Mouse (Mus musculus) embryonic facial prominence, embryonic 14.5 days (tissue): ENCODE data around the gene Spdye4c. TPM values are rescaled to one million over a fixed set of nuclear protein-coding genes. Genes with fewer than 3 reads are reported as not detected.

ENCODE experiments used
- ATAC-seq: fragments of 200-750 bp; cut with Nextera tagmentation; 2 replicates; pipeline ENCODE4 v1.8.0; 2017; ENCODE audit warnings: low read depth, moderate number of reproducible peaks, moderate TSS enrichment
- DNase-seq: peaks from one replicate; pipeline ENCODE4 v3.0.0-alpha.2; 2015; ENCODE audit warnings: low spot score
- H3K27ac ChIP-seq: fragments of 300-500 bp; sonication (generic); replicated peaks from 2 replicates; pipeline ENCODE4 v1.5.1; 2014; ENCODE audit warnings: low read depth, mild to moderate bottlenecking, low read length, moderate library complexity
- H3K27me3 ChIP-seq: fragments of 300-500 bp; sonication (generic); replicated peaks from 2 replicates; pipeline ENCODE4 v1.6.1; 2014; ENCODE audit warnings: low read length; ENCODE audit not compliant: control insufficient read depth, insufficient read depth
- H3K36me3 ChIP-seq: fragments of 300-500 bp; sonication (generic); 2 replicates; pipeline ENCODE4 v1.6.1; 2014; ENCODE audit warnings: low read length, mixed read lengths; ENCODE audit not compliant: control insufficient read depth, insufficient read depth
- H3K4me1 ChIP-seq: fragments of 300-500 bp; sonication (generic); 2 replicates; pipeline ENCODE4 v1.6.1; 2014; ENCODE audit warnings: antibody characterized with exemption, low read length; ENCODE audit not compliant: control insufficient read depth, insufficient read depth
- H3K4me2 ChIP-seq: fragments of 300-500 bp; sonication (generic); 2 replicates; pipeline ENCODE4 v1.6.1; 2014; ENCODE audit warnings: low read depth, mild to moderate bottlenecking, low read length, moderate library complexity, mixed read lengths
- H3K4me3 ChIP-seq: fragments of 300-500 bp; sonication (generic); 2 replicates; pipeline ENCODE4 v1.5.1; 2014; ENCODE audit warnings: low read depth, mild to moderate bottlenecking, low read length
- H3K9ac ChIP-seq: fragments of 300-500 bp; sonication (generic); 2 replicates; pipeline ENCODE4 v1.6.1; 2014; ENCODE audit warnings: low read depth, mild to moderate bottlenecking, low read length, moderate library complexity, mixed read lengths
- H3K9me3 ChIP-seq: fragments of 300-500 bp; sonication (generic); 2 replicates; pipeline ENCODE4 v1.6.1; 2016; ENCODE audit warnings: low read length; ENCODE audit not compliant: control insufficient read depth
- WGBS: fragments of 180-500 bp; shearing (Covaris S2); extraction: QIAGEN DNeasy Blood & Tissue Kit; methylation state at CpG from one replicate; pipeline ENCODE4 v1.1.7; 2014; 5-methylcytosine and 5-hydroxymethylcytosine counted together
- polyA plus RNA-seq: library from polyadenylated mRNA; unstranded; fragments of >200 nt; fragmentation: Nextera tagmentation; extraction: Ambion mirVana; gene quantifications from 2 replicates; pipeline ENCODE4 v1.2.1, GENCODE M21; 2014

Gene Spdye4c
- polyA plus RNA-seq, 1 experiment from 2014 or later: not detected

DNA sequence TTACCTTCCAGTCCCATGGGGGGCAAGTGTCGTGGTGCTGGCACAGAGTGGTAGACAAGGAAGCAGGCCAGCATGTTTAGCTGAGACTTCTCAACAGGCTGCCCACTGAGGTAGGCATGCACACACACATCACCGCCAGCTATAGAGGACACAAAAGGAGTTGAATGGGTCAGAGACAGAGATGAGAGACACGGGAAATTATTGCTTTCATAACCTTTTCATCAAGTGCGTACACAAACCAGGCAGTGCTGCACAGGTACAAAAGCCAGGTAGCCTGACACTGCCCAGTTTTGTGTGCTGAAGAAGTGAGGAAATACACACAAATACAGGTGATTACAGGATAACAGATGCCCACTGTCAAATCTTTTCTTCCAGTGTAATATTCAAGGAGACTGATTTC lies 24.4 kb downstream of the Spdye4c start:
- no peak for ATAC-seq
- DNase-seq: no peak

DNA sequence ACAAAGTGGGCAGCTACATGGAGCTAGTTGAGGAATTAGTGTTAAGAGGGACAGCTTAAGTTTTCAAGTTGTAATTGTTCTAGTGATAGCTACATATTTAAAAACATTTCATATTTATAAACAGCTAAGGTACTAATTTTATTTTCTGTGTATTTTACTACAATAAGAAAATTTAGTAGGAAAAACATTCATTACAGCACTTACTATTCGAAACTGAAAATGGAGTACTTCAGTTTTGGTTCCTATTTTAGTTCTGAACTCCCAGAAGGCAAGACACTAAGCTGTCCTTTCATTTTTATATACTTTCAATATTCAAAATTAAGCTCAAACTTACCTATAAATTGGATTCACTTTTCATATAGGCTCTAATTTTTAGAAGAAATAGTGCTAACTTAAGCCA lies 29.6 kb downstream of the Spdye4c start:
- no peaks in the 10 kb centered on the region for H3K4me1 ChIP-seq
- H3K9ac ChIP-seq: no peak overlapping the region
- H3K27me3 ChIP-seq: no peaks in the 10 kb centered on the region
- DNase-seq (no peak), ATAC-seq (no peak)
- no peaks in the 10 kb centered on the region for H3K9me3 ChIP-seq
- H3K27ac ChIP-seq: no peak overlapping the region
- H3K36me3 ChIP-seq: peaks cover 94% of the 10 kb centered on the region
- H3K4me3 ChIP-seq: no peak overlapping the region
- no peak overlapping the region for H3K4me2 ChIP-seq
- 97% methylated on average over 1 of the region's 1 CpGs for WGBS

More for the DNA sequence above, 24.4 kb downstream of the Spdye4c start:
- no peaks in the 10 kb centered on the region for H3K9me3 ChIP-seq
- no peak overlapping the region for H3K9ac ChIP-seq
- peaks cover 96% of the 10 kb centered on the region for H3K36me3 ChIP-seq
- no peak overlapping the region for H3K4me3 ChIP-seq
- WGBS: 86% methylated on average over 4 of the region's 4 CpGs
- H3K4me2 ChIP-seq: no peak overlapping the region
- no peak overlapping the region for H3K27ac ChIP-seq
- H3K4me1 ChIP-seq: no peaks in the 10 kb centered on the region
- H3K27me3 ChIP-seq: no peaks in the 10 kb centered on the region

Other genes starting within 250 kb of the Spdye4c start
- 57.4 and 60.0 TPM in 2 replicates for gene Anapc1, start 96.2 kb downstream of the Spdye4c start, polyA plus RNA-seq
- 9.6 and 9.8 TPM in 2 replicates for gene Mertk, start 107.7 kb downstream of the Spdye4c start, polyA plus RNA-seq
- 26.8 and 28.4 TPM in 2 replicates for gene Tmem87b, start 226.9 kb downstream of the Spdye4c start, polyA plus RNA-seq